Comparison of ENCODE assay signal across 14 mouse cellular contexts in genomic region chr8:110787411-110787954, GRCm38 (mm10). TPM values are rescaled to one million over a fixed set of nuclear protein-coding genes. Genes with fewer than 3 reads are reported as not detected.
"Had no signal": no experiment of that assay in that cellular context is flagged by ENCODE, and none has a peak within 500 bp of the region (broad histone marks: within the 10 kb centered on the region; RNA-seq: fewer than 3 reads in every experiment).

No protein-coding gene starts in this region.

- H3K4me2 ChIP-seq: limb, embryonic 12.5 days; neural tube, embryonic 12.5 days had no signal

- H3K4me3 ChIP-seq: layer of hippocampus, adult 2 months; limb, embryonic 12.5 days; midbrain, embryonic 10.5 days; neural tube, embryonic 12.5 days had no signal

- H3K27me3 ChIP-seq: limb, embryonic 12.5 days; neural tube, embryonic 12.5 days had no signal

- H3K36me3 ChIP-seq: limb, embryonic 12.5 days; midbrain, embryonic 10.5 days; neural tube, embryonic 12.5 days had no signal

- DNase-seq: kidney, adult 18-20 months; liver; lung, adult 2 months; midbrain, embryonic 14.5 days; thymus, adult 18-20 months; thymus, postnatal 14 days had no signal

- ATAC-seq: lung, postnatal 0 days had no signal

RNA-seq across cellular contexts. Expression of gene Il34, which starts 18.2 kb away (rescaled TPM):
- total RNA-seq: megakaryocyte progenitor cell, adult 5-6 weeks; neutrophil, adult 5-6 weeks had no signal
- polyA plus RNA-seq: liver, embryonic 14.5 days had no signal
